Mouse (Mus musculus): ENCODE measurements around the gene Pi4ka. TPM values are rescaled to one million over a fixed set of nuclear protein-coding genes. Genes with fewer than 3 reads are reported as not detected.
"Not testable (repeated sequence)": the region's sequence is repeated elsewhere in the genome, so short reads cannot be mapped to it uniquely, and the experiment has no call there.

Gene Pi4ka
- polyA plus RNA-seq, 1 experiment from 2014 or later, result 29.4 TPM

- Histone ChIP-seq H3K27ac (replicated peaks) (peak within 1 kb of the TSS; percentile 88), H3K4me1 (peaks cover 30% of the 10 kb centered on the region), H3K27me3 (no peaks in the 10 kb centered on the region), H3K36me3 (no peaks in the 10 kb centered on the region), H3K9me3 (replicated peaks) (no peaks in the 10 kb centered on the region), H3K9ac (peak within 1 kb of the TSS; percentile 68), H3K4me2 (replicated peaks) (peak within 1 kb of the TSS; percentile 93), H3K4me3 (replicated peaks) (peak within 1 kb of the TSS; percentile 78)
- peak; percentile 97 for ATAC-seq (ENCODE audit: insufficient number of reproducible peaks, low FRiP score, low TSS enrichment, low read depth)
- WGBS, result 2% methylated on average over 59 of the region's 59 CpGs
Measured at GRCm38 (mm10) chr16:17232794-17233701, 173.1 kb downstream of the Pi4ka start, which contains the start of gene Hic2. Gene Hic2, plus strand, starts transcription at chr16:17233572.

GRCm38 (mm10) chr16:17231523-17231922, 174.6 kb downstream of the Pi4ka start:
- not testable (repeated sequence) for H3K36me3 ChIP-seq; H3K27me3 ChIP-seq; H3K4me2 ChIP-seq (replicated peaks); ATAC-seq (ENCODE audit: insufficient number of reproducible peaks, low FRiP score, low TSS enrichment, low read depth); H3K9ac ChIP-seq; H3K4me3 ChIP-seq (replicated peaks); H3K27ac ChIP-seq (replicated peaks); H3K9me3 ChIP-seq (replicated peaks)
- peaks cover 30% of the 10 kb centered on the region for H3K4me1 ChIP-seq
- 95% methylated on average over 2 of the region's 2 CpGs for WGBS

Other genes with a start within 250 kb of the Pi4ka start
- gene Ube2l3, start 203.7 kb downstream of the Pi4ka start, polyA plus RNA-seq (2015; fragmentation: Nextera tagmentation; extraction: Ambion mirVana), result 304 and 312 TPM in 2 replicates
- 0.46 and 0.57 TPM in 2 replicates for gene Rimbp3, start 197.7 kb downstream of the Pi4ka start, polyA plus RNA-seq (2015; fragmentation: Nextera tagmentation; extraction: Ambion mirVana)
- 4.8 and 5.6 TPM in 2 replicates for gene Hic2, start 172.7 kb downstream of the Pi4ka start, polyA plus RNA-seq (2015; fragmentation: Nextera tagmentation; extraction: Ambion mirVana)
- gene Tmem191c, start 130.2 kb downstream of the Pi4ka start, polyA plus RNA-seq (2015; fragmentation: Nextera tagmentation; extraction: Ambion mirVana), result 14.5 and 15.2 TPM in 2 replicates
- 0.31 and 0.59 TPM in 2 replicates for gene Serpind1, start 74.9 kb downstream of the Pi4ka start, polyA plus RNA-seq (2015; fragmentation: Nextera tagmentation; extraction: Ambion mirVana)
- 17.0 and 17.9 TPM in 2 replicates for gene Snap29, start 328 bp downstream of the Pi4ka start, polyA plus RNA-seq (2015; fragmentation: Nextera tagmentation; extraction: Ambion mirVana)
- 73.1 and 74.1 TPM in 2 replicates for gene Crkl, start 45.7 kb upstream of the Pi4ka start, polyA plus RNA-seq (2015; fragmentation: Nextera tagmentation; extraction: Ambion mirVana)
- gene Aifm3, start 83.3 kb upstream of the Pi4ka start, polyA plus RNA-seq (2015; fragmentation: Nextera tagmentation; extraction: Ambion mirVana), result 2.1 and 4.3 TPM in 2 replicates
- 89.9 and 91.4 TPM in 2 replicates for gene Lztr1, start 102.4 kb upstream of the Pi4ka start, polyA plus RNA-seq (2015; fragmentation: Nextera tagmentation; extraction: Ambion mirVana)
- 65.4 and 69.5 TPM in 2 replicates for gene Thap7, start 124.8 kb upstream of the Pi4ka start, polyA plus RNA-seq (2015; fragmentation: Nextera tagmentation; extraction: Ambion mirVana)
- 3.1 and 7.8 TPM in 2 replicates for gene Lrrc74b, start 154.9 kb upstream of the Pi4ka start, polyA plus RNA-seq (2015; fragmentation: Nextera tagmentation; extraction: Ambion mirVana)
- 0.70 and 0.99 TPM in 2 replicates for gene P2rx6, start 155.6 kb upstream of the Pi4ka start, polyA plus RNA-seq (2015; fragmentation: Nextera tagmentation; extraction: Ambion mirVana)
- gene Slc7a4, start 176.9 kb upstream of the Pi4ka start, polyA plus RNA-seq (2015; fragmentation: Nextera tagmentation; extraction: Ambion mirVana), result 8.6 and 9.4 TPM in 2 replicates
- 28.1 and 32.5 TPM in 2 replicates for gene Smpd4, start 213.0 kb upstream of the Pi4ka start, polyA plus RNA-seq (2015; fragmentation: Nextera tagmentation; extraction: Ambion mirVana)
- gene Ccdc74a, start 240.2 kb upstream of the Pi4ka start, polyA plus RNA-seq (2015; fragmentation: Nextera tagmentation; extraction: Ambion mirVana), result 15.4 and 15.9 TPM in 2 replicates